Mouse (Mus musculus): ENCODE data around the gene Slc5a5.

DNA sequence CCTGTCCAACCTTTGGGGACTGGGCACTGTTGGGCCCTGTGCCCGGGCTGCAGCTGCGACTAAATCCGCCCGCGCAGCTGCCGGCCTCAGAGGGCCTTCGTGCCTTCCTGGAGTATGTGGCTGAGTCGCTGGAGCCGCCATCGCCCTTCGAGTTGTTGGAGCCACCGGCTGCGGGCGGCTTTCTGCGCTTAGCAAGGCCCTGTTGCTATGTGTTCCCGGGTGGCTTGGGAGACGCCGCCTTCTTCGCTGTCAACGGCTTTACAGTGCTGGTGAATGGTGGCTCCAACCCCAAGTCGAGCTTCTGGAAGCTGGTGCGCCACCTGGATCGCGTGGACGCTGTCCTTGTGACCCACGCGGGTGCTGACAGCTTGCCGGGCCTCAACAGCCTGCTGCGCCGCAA lies 20.4 kb upstream of the Slc5a5 start:
- TF ChIP-seq CTCF (IDR thresholded peaks at IDR 0.05; ENCODE audit: borderline replicate concordance, insufficient read depth, low read depth, low read length) (no peak), POLR2A (IDR thresholded peaks at IDR 0.05; ENCODE audit: borderline replicate concordance, insufficient read depth, low read length) (no peak)
